Mouse (Mus musculus): ENCODE measurements around the gene Dcp1a. TPM values are rescaled to one million over a fixed set of nuclear protein-coding genes. Genes with fewer than 3 reads are reported as not detected.

Dcp1a gene
- polyA plus RNA-seq, 1 experiment = 81.8 TPM

GRCm38 (mm10) chr14:30510214-30510763 is 31.0 kb downstream of the Dcp1a start:
- H3K36me3 ChIP-seq (ENCODE audit: control insufficient read depth, insufficient read depth, low read length) = peaks cover 71% of the 10 kb centered on the region
- 94% methylated on average over 6 of the region's 6 CpGs for WGBS
- H3K27me3 ChIP-seq (ENCODE audit: control insufficient read depth, insufficient read depth, low read length) = no peaks in the 10 kb centered on the region

GRCm38 (mm10) chr14:30512896-30513295 is 33.6 kb downstream of the Dcp1a start:
- Histone ChIP-seq H3K27me3 (ENCODE audit: control insufficient read depth, insufficient read depth, low read length) (no peaks in the 10 kb centered on the region), H3K36me3 (ENCODE audit: control insufficient read depth, insufficient read depth, low read length) (peaks cover 50% of the 10 kb centered on the region), H3K27ac (ENCODE audit: control insufficient read depth, insufficient read depth, low read length) (no peak overlapping the region), H3K4me3 (ENCODE audit: control insufficient read depth, insufficient read depth, low read length) (no peak overlapping the region), H3K4me1 (replicated peaks; ENCODE audit: control insufficient read depth, insufficient read depth, low read length) (no peaks in the 10 kb centered on the region)
- DNase-seq = no peak
- 92% methylated on average over 5 of the region's 5 CpGs for WGBS
- TF ChIP-seq CTCF (IDR thresholded peaks at IDR 0.05; ENCODE audit: borderline replicate concordance, control insufficient read depth, extremely low read depth, insufficient read depth, low read length, poor library complexity) (no peak), POLR2A (IDR thresholded peaks at IDR 0.05; ENCODE audit: control insufficient read depth, extremely low read depth, insufficient read depth, low read length, poor library complexity) (no peak)

More at GRCm38 (mm10) chr14:30510214-30510763, 31.0 kb downstream of the Dcp1a start:
- TF ChIP-seq POLR2A (IDR thresholded peaks at IDR 0.05; ENCODE audit: control insufficient read depth, extremely low read depth, insufficient read depth, low read length, poor library complexity) = no peak
- H3K4me3 ChIP-seq (ENCODE audit: control insufficient read depth, insufficient read depth, low read length) = no peak overlapping the region
- no peak for DNase-seq
- no peaks in the 10 kb centered on the region for H3K4me1 ChIP-seq (replicated peaks; ENCODE audit: control insufficient read depth, insufficient read depth, low read length)
- H3K27ac ChIP-seq (ENCODE audit: control insufficient read depth, insufficient read depth, low read length) = no peak overlapping the region

- Histone ChIP-seq H3K27me3 (ENCODE audit: control insufficient read depth, insufficient read depth, low read length) (no peaks in the 10 kb centered on the region), H3K4me1 (replicated peaks; ENCODE audit: control insufficient read depth, insufficient read depth, low read length) (no peaks in the 10 kb centered on the region), H3K36me3 (ENCODE audit: control insufficient read depth, insufficient read depth, low read length) (peaks cover 48% of the 10 kb centered on the region), H3K27ac (ENCODE audit: control insufficient read depth, insufficient read depth, low read length) (no peak overlapping the region), H3K4me3 (ENCODE audit: control insufficient read depth, insufficient read depth, low read length) (no peak overlapping the region)
- no peak for DNase-seq
- TF ChIP-seq CTCF (IDR thresholded peaks at IDR 0.05; ENCODE audit: borderline replicate concordance, control insufficient read depth, extremely low read depth, insufficient read depth, low read length, poor library complexity) = no peak
- TF ChIP-seq POLR2A (IDR thresholded peaks at IDR 0.05; ENCODE audit: control insufficient read depth, extremely low read depth, insufficient read depth, low read length, poor library complexity) = no peak
- WGBS = 95% methylated on average over 13 of the region's 13 CpGs
These were observed 36.8 kb downstream of the Dcp1a start for GRCm38 (mm10) chr14:30515931-30516723.

- Histone ChIP-seq H3K27ac (ENCODE audit: control insufficient read depth, insufficient read depth, low read length) (no peak overlapping the region), H3K4me1 (replicated peaks; ENCODE audit: control insufficient read depth, insufficient read depth, low read length) (no peaks in the 10 kb centered on the region), H3K4me3 (ENCODE audit: control insufficient read depth, insufficient read depth, low read length) (no peak overlapping the region), H3K27me3 (ENCODE audit: control insufficient read depth, insufficient read depth, low read length) (no peaks in the 10 kb centered on the region), H3K36me3 (ENCODE audit: control insufficient read depth, insufficient read depth, low read length) (peaks cover 59% of the 10 kb centered on the region)
- TF ChIP-seq POLR2A (IDR thresholded peaks at IDR 0.05; ENCODE audit: control insufficient read depth, extremely low read depth, insufficient read depth, low read length, poor library complexity) (no peak), CTCF (IDR thresholded peaks at IDR 0.05; ENCODE audit: borderline replicate concordance, control insufficient read depth, extremely low read depth, insufficient read depth, low read length, poor library complexity) (no peak)
- 97% methylated on average over 5 of the region's 5 CpGs for WGBS
- DNase-seq = no peak
These were observed 40.0 kb downstream of the Dcp1a start for GRCm38 (mm10) chr14:30519323-30519722.

- Histone ChIP-seq H3K4me1 (replicated peaks; ENCODE audit: control insufficient read depth, insufficient read depth, low read length) (no peaks in the 10 kb centered on the region), H3K27me3 (ENCODE audit: control insufficient read depth, insufficient read depth, low read length) (no peaks in the 10 kb centered on the region), H3K4me3 (ENCODE audit: control insufficient read depth, insufficient read depth, low read length) (no peak overlapping the region), H3K36me3 (ENCODE audit: control insufficient read depth, insufficient read depth, low read length) (peaks cover 72% of the 10 kb centered on the region), H3K27ac (ENCODE audit: control insufficient read depth, insufficient read depth, low read length) (no peak overlapping the region)
- WGBS = 95% methylated on average over 6 of the region's 6 CpGs
- no peak for DNase-seq
- TF ChIP-seq POLR2A (IDR thresholded peaks at IDR 0.05; ENCODE audit: control insufficient read depth, extremely low read depth, insufficient read depth, low read length, poor library complexity) (no peak), CTCF (IDR thresholded peaks at IDR 0.05; ENCODE audit: borderline replicate concordance, control insufficient read depth, extremely low read depth, insufficient read depth, low read length, poor library complexity) (no peak)
These were observed 44.0 kb downstream of the Dcp1a start for GRCm38 (mm10) chr14:30523356-30523755.

GRCm38 (mm10) chr14:30528392-30528791 is 49.1 kb downstream of the Dcp1a start:
- no peak for DNase-seq
- 96% methylated on average over 10 of the region's 10 CpGs for WGBS
- no peak overlapping the region for H3K4me3 ChIP-seq (ENCODE audit: control insufficient read depth, insufficient read depth, low read length)
- H3K27me3 ChIP-seq (ENCODE audit: control insufficient read depth, insufficient read depth, low read length) = no peaks in the 10 kb centered on the region
- TF ChIP-seq POLR2A (IDR thresholded peaks at IDR 0.05; ENCODE audit: control insufficient read depth, extremely low read depth, insufficient read depth, low read length, poor library complexity) = no peak
- no peak for TF ChIP-seq CTCF (IDR thresholded peaks at IDR 0.05; ENCODE audit: borderline replicate concordance, control insufficient read depth, extremely low read depth, insufficient read depth, low read length, poor library complexity)
- H3K36me3 ChIP-seq (ENCODE audit: control insufficient read depth, insufficient read depth, low read length) = peaks cover 28% of the 10 kb centered on the region
- H3K27ac ChIP-seq (ENCODE audit: control insufficient read depth, insufficient read depth, low read length) = no peak overlapping the region
- no peaks in the 10 kb centered on the region for H3K4me1 ChIP-seq (replicated peaks; ENCODE audit: control insufficient read depth, insufficient read depth, low read length)
